Mouse (Mus musculus) heart, embryonic 14.5 days (tissue): ENCODE measurements around the gene Sat1. TPM values are rescaled to one million over a fixed set of nuclear protein-coding genes. Genes with fewer than 3 reads are reported as not detected.

Source experiments
- ATAC-seq: fragments of 200-750 bp; cut with Nextera tagmentation; 2 replicates; pipeline ENCODE4 v1.8.0; 2017; ENCODE audit warnings: low read depth, moderate TSS enrichment; ENCODE audit not compliant: insufficient number of reproducible peaks, insufficient read depth, low FRiP score
- H3K27ac ChIP-seq, 2 experiments: fragments of 200-500 bp in 1 of 2; fragments of 300-500 bp in 1 of 2; sonication (generic) in 1 of 2; replicated peaks in 1 of 2; 2 replicates each; pipeline ENCODE4 v1.5.1; 2012 to 2014; ENCODE audit warnings: low read depth in 2 of 2, low read length in 2 of 2, control low read depth in 1 of 2, mild to moderate bottlenecking in 1 of 2, mixed read lengths in 1 of 2; ENCODE audit not compliant: control insufficient read depth in 1 of 2, insufficient read depth in 1 of 2
- H3K27me3 ChIP-seq: fragments of 300-500 bp; sonication (generic); 2 replicates; pipeline ENCODE4 v1.6.1; 2014; ENCODE audit warnings: mild to moderate bottlenecking, low read length, control low read depth; ENCODE audit not compliant: control insufficient read depth, insufficient read depth
- H3K36me3 ChIP-seq: fragments of 300-500 bp; sonication (generic); 2 replicates; pipeline ENCODE4 v1.6.1; 2014; ENCODE audit warnings: mild to moderate bottlenecking, control low read depth, low read length, mixed read lengths; ENCODE audit not compliant: control insufficient read depth, insufficient read depth
- H3K4me1 ChIP-seq, 2 experiments: fragments of 200-500 bp in 1 of 2; fragments of 300-500 bp in 1 of 2; sonication (generic) in 1 of 2; 2 replicates each; pipeline ENCODE4 v1.6.1; 2012 to 2014; ENCODE audit warnings: low read length in 2 of 2, control low read depth in 1 of 2, mixed read lengths in 1 of 2; ENCODE audit not compliant: control insufficient read depth in 2 of 2, insufficient read depth in 2 of 2
- H3K4me2 ChIP-seq: fragments of 300-500 bp; sonication (generic); 2 replicates; pipeline ENCODE4 v1.6.1; 2014; ENCODE audit warnings: mild to moderate bottlenecking, low read length
- H3K4me3 ChIP-seq, 2 experiments: fragments of 200-500 bp in 1 of 2; fragments of 300-500 bp in 1 of 2; sonication (generic) in 1 of 2; 2 replicates each; pipeline ENCODE4 v1.5.1; 2012 to 2014; ENCODE audit warnings: low read length in 2 of 2, mild to moderate bottlenecking in 2 of 2, control low read depth in 1 of 2, low read depth in 1 of 2, moderate library complexity in 1 of 2; ENCODE audit not compliant: control insufficient read depth in 1 of 2, insufficient read depth in 1 of 2
- H3K9ac ChIP-seq: fragments of 300-500 bp; sonication (generic); 2 replicates; pipeline ENCODE4 v1.6.1; 2014; ENCODE audit warnings: mild to moderate bottlenecking, low read length
- H3K9me3 ChIP-seq: fragments of 300-500 bp; sonication (generic); 2 replicates; pipeline ENCODE4 v1.6.1; 2016; ENCODE audit warnings: low read length, control low read depth; ENCODE audit not compliant: control insufficient read depth
- WGBS: fragments of 180-500 bp; shearing (Covaris S2); extraction: QIAGEN DNeasy Blood & Tissue Kit; methylation state at CpG from one replicate; pipeline ENCODE4 v1.1.7; 2014; 5-methylcytosine and 5-hydroxymethylcytosine counted together
- polyA plus RNA-seq: library from polyadenylated mRNA; unstranded; fragments of >200 nt; fragmentation: Nextera tagmentation; extraction: Ambion mirVana; gene quantifications from 2 replicates; pipeline ENCODE4 v1.2.1, GENCODE M21; 2014

Sat1 gene
- polyA plus RNA-seq, 1 experiment from 2014 or later: 132 TPM

DNA sequence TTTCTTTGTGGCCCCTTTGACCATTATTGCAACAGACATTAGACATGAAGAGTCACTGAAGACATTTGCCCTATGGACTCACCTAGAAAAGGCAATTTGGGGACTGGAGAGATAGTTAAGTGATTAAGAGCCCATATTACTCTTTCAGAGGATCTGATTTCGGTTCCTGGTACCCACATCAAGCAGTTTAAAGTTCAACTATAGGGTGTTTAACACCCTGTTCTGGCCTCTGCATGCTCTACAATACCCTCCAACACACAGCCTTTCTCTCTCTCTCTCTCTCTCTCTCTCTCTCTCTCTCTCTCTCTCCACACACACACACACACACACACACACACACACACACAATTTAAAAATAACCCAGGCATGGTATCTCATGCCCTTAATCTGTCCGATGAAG lies 38.6 kb downstream of the Sat1 start:
- H3K9ac ChIP-seq: no peak overlapping the region
- no peaks in the 10 kb centered on the region for H3K36me3 ChIP-seq
- 57% methylated on average over 2 of the region's 2 CpGs for WGBS
- H3K27me3 ChIP-seq: no peaks in the 10 kb centered on the region
- no peak overlapping the region for H3K27ac ChIP-seq
- H3K4me3 ChIP-seq: no peak overlapping the region
- no peaks in the 10 kb centered on the region for H3K9me3 ChIP-seq
- H3K4me1 ChIP-seq: no peaks in the 10 kb centered on the region
- no peak for ATAC-seq
- no peak overlapping the region for H3K4me2 ChIP-seq

DNA sequence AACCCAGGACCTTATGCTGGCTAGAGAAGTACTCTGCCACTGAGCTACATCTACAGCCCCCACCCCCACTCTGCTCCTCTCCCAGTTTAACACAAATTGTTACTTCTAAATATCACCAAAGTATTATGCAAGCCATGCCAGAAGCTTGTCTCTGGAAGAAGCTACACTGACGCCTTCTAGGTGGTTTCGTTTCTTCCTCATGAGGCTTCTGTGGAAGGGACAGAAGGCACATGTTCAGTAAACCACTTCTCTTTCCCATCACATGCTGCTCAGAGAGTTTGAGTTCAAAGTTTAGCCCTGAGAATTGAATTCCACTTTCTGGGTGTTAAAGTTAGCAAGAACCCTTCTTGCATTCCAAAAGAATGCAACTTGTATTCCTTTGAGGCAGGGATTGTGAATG lies 39.0 kb downstream of the Sat1 start:
- Histone ChIP-seq H3K4me1 (no peaks in the 10 kb centered on the region), H3K9ac (no peak overlapping the region)
- WGBS: 78% methylated on average over 2 of the region's 2 CpGs

DNA sequence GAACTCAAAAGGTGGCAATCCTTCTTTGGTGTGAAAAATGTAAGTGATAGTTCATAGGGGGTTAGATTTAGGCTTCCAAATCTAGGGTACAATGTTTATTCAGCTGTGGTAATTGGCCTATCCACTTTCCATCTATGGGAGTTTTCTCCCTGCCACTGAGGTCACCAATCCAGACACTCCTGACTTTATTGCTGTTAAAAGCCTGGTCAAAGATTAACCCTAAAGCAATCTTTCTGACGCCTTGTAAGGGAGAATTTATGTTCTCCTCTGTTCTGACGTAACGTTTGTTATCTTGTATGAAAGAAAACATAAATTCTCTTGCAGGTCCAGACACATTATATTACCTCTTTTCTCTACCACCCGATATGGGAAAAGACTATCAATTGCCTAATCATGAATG lies 40.7 kb downstream of the Sat1 start:
- WGBS: 66% methylated on average over 4 of the region's 4 CpGs
- H3K27me3 ChIP-seq: no peaks in the 10 kb centered on the region
- H3K36me3 ChIP-seq: no peaks in the 10 kb centered on the region
- no peak overlapping the region for H3K4me3 ChIP-seq
- no peak overlapping the region for H3K27ac ChIP-seq
- no peak for ATAC-seq
- H3K9ac ChIP-seq: no peak overlapping the region
- no peak overlapping the region for H3K4me2 ChIP-seq
- H3K9me3 ChIP-seq: no peaks in the 10 kb centered on the region
- H3K4me1 ChIP-seq: no peaks in the 10 kb centered on the region

More for the DNA sequence above, 39.0 kb downstream of the Sat1 start:
- H3K4me3 ChIP-seq: no peak overlapping the region
- H3K27me3 ChIP-seq: no peaks in the 10 kb centered on the region
- no peak for ATAC-seq
- no peak overlapping the region for H3K4me2 ChIP-seq
- no peaks in the 10 kb centered on the region for H3K9me3 ChIP-seq
- H3K36me3 ChIP-seq: no peaks in the 10 kb centered on the region
- no peak overlapping the region for H3K27ac ChIP-seq

- Histone ChIP-seq H3K9ac (no peak overlapping the region), H3K36me3 (no peaks in the 10 kb centered on the region), H3K27me3 (no peaks in the 10 kb centered on the region), H3K9me3 (no peaks in the 10 kb centered on the region), H3K4me1 (no peaks in the 10 kb centered on the region), H3K27ac (no peak overlapping the region), H3K4me3 (no peak overlapping the region), H3K4me2 (no peak overlapping the region)
- no peak for ATAC-seq
These were observed 43.9 kb downstream of the Sat1 start for GRCm38 (mm10) chrX:155172310-155172709.

DNA sequence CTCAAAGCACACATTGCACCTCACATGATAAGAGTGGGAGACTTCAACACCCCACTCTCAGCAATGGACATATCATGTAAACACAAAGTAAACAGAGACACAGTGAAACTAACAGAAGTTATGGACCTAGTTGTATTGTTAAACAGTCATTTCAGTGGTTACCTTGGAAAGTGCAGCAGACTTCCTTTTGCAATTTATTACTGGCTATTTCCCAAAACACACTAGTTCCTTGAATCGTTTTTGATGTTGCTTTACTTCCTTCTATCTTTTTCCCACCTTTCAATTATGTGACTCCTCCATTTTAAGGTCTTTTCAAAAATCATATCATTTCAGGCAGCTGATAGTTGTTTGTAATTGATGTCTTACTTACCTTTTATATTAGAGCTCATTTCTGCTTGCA lies 44.5 kb downstream of the Sat1 start:
- Histone ChIP-seq H3K27ac (no peak overlapping the region), H3K36me3 (no peaks in the 10 kb centered on the region), H3K4me1 (no peaks in the 10 kb centered on the region), H3K4me2 (no peak overlapping the region), H3K9me3 (no peaks in the 10 kb centered on the region), H3K9ac (no peak overlapping the region), H3K27me3 (no peaks in the 10 kb centered on the region), H3K4me3 (no peak overlapping the region)
- no peak for ATAC-seq
- 44% methylated on average over 1 of the region's 1 CpGs for WGBS

GRCm38 (mm10) chrX:155169886-155170285 lies 46.4 kb downstream of the Sat1 start:
- Histone ChIP-seq H3K9ac (no peak overlapping the region), H3K27ac (no peak overlapping the region), H3K4me3 (no peak overlapping the region), H3K27me3 (no peaks in the 10 kb centered on the region), H3K36me3 (no peaks in the 10 kb centered on the region), H3K4me1 (no peaks in the 10 kb centered on the region), H3K9me3 (no peaks in the 10 kb centered on the region), H3K4me2 (no peak overlapping the region)
- 93% methylated on average over 8 of the region's 8 CpGs for whole genome bisulfite sequencing
- ATAC-seq: no peak

DNA sequence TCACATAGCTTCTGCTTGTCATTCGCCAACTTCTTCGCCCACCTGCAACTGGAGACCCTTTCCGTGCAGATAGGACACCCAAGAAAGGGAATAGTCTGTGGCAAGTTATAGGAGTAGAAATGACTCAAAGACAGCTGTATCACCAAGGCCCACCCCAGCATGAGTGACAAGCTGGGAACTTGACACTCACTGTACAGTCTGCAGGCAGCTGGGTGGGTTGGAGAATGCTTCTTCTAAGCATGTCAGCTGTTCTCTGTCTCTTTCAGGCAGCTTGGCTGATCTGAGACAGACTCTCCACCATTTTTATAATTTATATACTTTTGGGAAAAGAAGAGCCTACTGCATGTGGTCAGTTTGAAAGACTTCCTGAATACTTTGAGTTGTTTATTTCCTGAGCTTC lies 48.6 kb downstream of the Sat1 start:
- H3K4me1 ChIP-seq: no peaks in the 10 kb centered on the region
- no peak overlapping the region for H3K4me2 ChIP-seq
- no peak overlapping the region for H3K27ac ChIP-seq
- no peaks in the 10 kb centered on the region for H3K27me3 ChIP-seq
- H3K36me3 ChIP-seq: no peaks in the 10 kb centered on the region
- no peaks in the 10 kb centered on the region for H3K9me3 ChIP-seq
- no peak for ATAC-seq
- H3K4me3 ChIP-seq: no peak overlapping the region
- H3K9ac ChIP-seq: no peak overlapping the region
- WGBS: 84% methylated on average over 3 of the region's 3 CpGs

- WGBS: 74% methylated on average over 2 of the region's 2 CpGs
These were observed 49.9 kb downstream of the Sat1 start for GRCm38 (mm10) chrX:155166313-155166712.

More at GRCm38 (mm10) chrX:155166313-155166712, 49.9 kb downstream of the Sat1 start:
- Histone ChIP-seq H3K27me3 (no peaks in the 10 kb centered on the region), H3K4me1 (no peaks in the 10 kb centered on the region), H3K4me2 (no peak overlapping the region), H3K4me3 (no peak overlapping the region), H3K9ac (no peak overlapping the region), H3K36me3 (no peaks in the 10 kb centered on the region), H3K27ac (no peak overlapping the region), H3K9me3 (no peaks in the 10 kb centered on the region)
- no peak for ATAC-seq
